Mouse (Mus musculus) left cerebral cortex, adult 6 months (tissue): ENCODE results near the gene Zmpste24. TPM values are rescaled to one million over a fixed set of nuclear protein-coding genes. Genes with fewer than 3 reads are reported as not detected.

Source experiments
- long read RNA-seq, 2 experiments: library from polyadenylated mRNA; unstranded; transcript quantifications; one replicate each; pipeline ENCODE4 v2.0.0; 2019 to 2020
- polyA plus RNA-seq: library from polyadenylated mRNA; unstranded; fragments of <200 nt; fragmentation: Nextera tagmentation; gene quantifications from 2 replicates; pipeline ENCODE4 v1.2.3, GENCODE M21; 2021

Gene Zmpste24
- polyA plus RNA-seq, result 7.7 and 8.6 TPM in 2 replicates
- long read RNA-seq, experiment 1, transcript Zmpste24-201 (10 exons, 3,429 nt), result major isoform, 81 of 100 reads
- long read RNA-seq, experiment 1, partial matches to known transcripts, result 10 of 100 reads
- long read RNA-seq, experiment 1, other reads (novel, unspliced or antisense), result 9 of 100 reads
- long read RNA-seq, experiment 2, transcript Zmpste24-201 (10 exons, 3,429 nt), result major isoform, 10 of 28 reads
- long read RNA-seq, experiment 2, partial matches to known transcripts, result 14 of 28 reads
- long read RNA-seq, experiment 2, other reads (novel, unspliced or antisense), result 4 of 28 reads

GRCm38 (mm10) chr4:121097650-121098378, at the start of gene Zmpste24:
Gene Zmpste24, minus strand, starts transcription at chr4:121098241.

DNA sequence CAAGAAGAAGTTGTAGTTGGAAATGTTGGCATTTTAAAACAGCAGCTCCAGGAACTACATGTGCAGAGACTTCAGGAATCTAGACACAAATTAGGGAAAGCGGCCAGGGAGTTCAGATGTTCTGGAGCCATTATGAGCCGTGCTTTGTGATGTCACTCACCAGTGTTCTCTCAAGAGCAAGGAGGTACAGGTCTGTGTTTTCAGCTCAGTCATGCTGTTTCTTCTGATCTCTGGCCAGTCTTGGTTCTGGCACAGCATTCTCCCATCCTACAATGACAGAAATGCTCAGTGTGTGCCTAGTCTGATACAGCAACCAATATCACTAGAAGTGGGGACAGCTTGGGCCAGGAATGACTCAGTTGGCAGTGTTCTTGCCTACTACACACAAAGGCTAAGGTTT, 11.1 kb upstream of the Zmpste24 start, which contains the start of gene Tmco2:
Tmco2 (minus strand) TSS at position 101 of the 400 bp plus-strand sequence.

GRCm38 (mm10) chr4:121039331-121040115, 58.5 kb downstream of the Zmpste24 start, which contains the start of gene Col9a2:
Gene Col9a2, plus strand, starts transcription at chr4:121039385.

GRCm38 (mm10) chr4:121016928-121017657, 80.9 kb downstream of the Zmpste24 start, which contains the start of gene Smap2:
Gene Smap2, minus strand, starts transcription at chr4:121017247.

Other genes with a start within 250 kb of the Zmpste24 start
- gene Rims3, start 243.4 kb downstream of the Zmpste24 start, polyA plus RNA-seq, result 11.3 and 64.4 TPM in 2 replicates
- 9.1 and 9.9 TPM in 2 replicates for gene Exo5, start 173.2 kb downstream of the Zmpste24 start, polyA plus RNA-seq
- 1.1 and 1.6 TPM in 2 replicates for gene Zfp69, start 146.5 kb downstream of the Zmpste24 start, polyA plus RNA-seq
- gene Smap2, start 81.0 kb downstream of the Zmpste24 start, polyA plus RNA-seq, result 20.0 and 31.0 TPM in 2 replicates
- gene Col9a2, start 58.9 kb downstream of the Zmpste24 start, polyA plus RNA-seq, result 4.4 and 5.6 TPM in 2 replicates
- not detected in 2 replicates for gene Tmco2, start 11.0 kb upstream of the Zmpste24 start, polyA plus RNA-seq
- gene Rlf, start 116.8 kb upstream of the Zmpste24 start, polyA plus RNA-seq, result 6.3 TPM in 2 replicates
- gene Gm12888, start 226.7 kb upstream of the Zmpste24 start, polyA plus RNA-seq, result not detected in 2 replicates